Mouse (Mus musculus): ENCODE results near the gene Necap1. TPM values are rescaled to one million over a fixed set of nuclear protein-coding genes. Genes with fewer than 3 reads are reported as not detected.

The Necap1 gene
- total and polyA plus RNA-seq, 2 experiments, result 18.8 to 22.1 TPM

GRCm38 (mm10) chr6:122834365-122834764 is 39.9 kb upstream of the Necap1 start:
- TF ChIP-seq POLR2A (IDR thresholded peaks at IDR 0.05; ENCODE audit: extremely low read depth, insufficient read depth, low read length) (no peak), CTCF (IDR thresholded peaks at IDR 0.05; ENCODE audit: low read depth, low read length) (peak; percentile 66)
- Histone ChIP-seq H3K36me3 (ENCODE audit: control insufficient read depth, insufficient read depth, low read length) (peaks cover 37% of the 10 kb centered on the region), H3K4me1 (ENCODE audit: control insufficient read depth, insufficient read depth, low read length) (no peaks in the 10 kb centered on the region), H3K9ac (ENCODE audit: low read depth, low read length) (no peak overlapping the region), H3K27me3 (ENCODE audit: control insufficient read depth, insufficient read depth, low read length) (no peaks in the 10 kb centered on the region), H3K27ac (replicated peaks; ENCODE audit: insufficient read depth, low read depth, low read length) (no peak overlapping the region), H3K79me2 (ENCODE audit: control insufficient read depth, insufficient read depth, low read length) (no peaks in the 10 kb centered on the region), H3K4me3 (ENCODE audit: insufficient read depth, low read depth, low read length) (no peak overlapping the region)
- DNase-seq (ENCODE audit: extremely low read depth, low read depth, low spot score), result no peak
- 78% methylated on average over 4 of the region's 4 CpGs for WGBS

- Histone ChIP-seq H3K79me2 (ENCODE audit: control insufficient read depth, insufficient read depth, low read length) (no peaks in the 10 kb centered on the region), H3K4me1 (ENCODE audit: control insufficient read depth, insufficient read depth, low read length) (no peaks in the 10 kb centered on the region), H3K27me3 (ENCODE audit: control insufficient read depth, insufficient read depth, low read length) (no peaks in the 10 kb centered on the region), H3K4me3 (ENCODE audit: insufficient read depth, low read depth, low read length) (no peak overlapping the region), H3K36me3 (ENCODE audit: control insufficient read depth, insufficient read depth, low read length) (peaks cover 49% of the 10 kb centered on the region), H3K27ac (replicated peaks; ENCODE audit: insufficient read depth, low read depth, low read length) (no peak overlapping the region), H3K9ac (ENCODE audit: low read depth, low read length) (no peak overlapping the region)
- TF ChIP-seq POLR2A (IDR thresholded peaks at IDR 0.05; ENCODE audit: extremely low read depth, insufficient read depth, low read length) (no peak), CTCF (IDR thresholded peaks at IDR 0.05; ENCODE audit: low read depth, low read length) (no peak; the same call in 1 of the 2 replicates)
- 97% methylated on average over 3 of the region's 3 CpGs for WGBS
- no peak for DNase-seq (ENCODE audit: extremely low read depth, low read depth, low spot score)
Measured at GRCm38 (mm10) chr6:122836974-122837373, 37.3 kb upstream of the Necap1 start.

- Histone ChIP-seq H3K36me3 (ENCODE audit: control insufficient read depth, insufficient read depth, low read length) (peaks cover 49% of the 10 kb centered on the region), H3K27me3 (ENCODE audit: control insufficient read depth, insufficient read depth, low read length) (no peaks in the 10 kb centered on the region), H3K27ac (replicated peaks; ENCODE audit: insufficient read depth, low read depth, low read length) (no peak overlapping the region), H3K9ac (ENCODE audit: low read depth, low read length) (no peak overlapping the region), H3K4me3 (ENCODE audit: insufficient read depth, low read depth, low read length) (no peak overlapping the region), H3K4me1 (ENCODE audit: control insufficient read depth, insufficient read depth, low read length) (no peaks in the 10 kb centered on the region), H3K79me2 (ENCODE audit: control insufficient read depth, insufficient read depth, low read length) (no peaks in the 10 kb centered on the region)
- 96% methylated on average over 5 of the region's 5 CpGs for WGBS
- TF ChIP-seq POLR2A (IDR thresholded peaks at IDR 0.05; ENCODE audit: extremely low read depth, insufficient read depth, low read length) (no peak), CTCF (IDR thresholded peaks at IDR 0.05; ENCODE audit: low read depth, low read length) (no peak)
- no peak for DNase-seq (ENCODE audit: extremely low read depth, low read depth, low spot score)
Measured at GRCm38 (mm10) chr6:122837539-122837938, 36.7 kb upstream of the Necap1 start.

GRCm38 (mm10) chr6:122843759-122844158 is 30.5 kb upstream of the Necap1 start:
- H3K9ac ChIP-seq (ENCODE audit: low read depth, low read length), result no peak overlapping the region
- peaks cover 33% of the 10 kb centered on the region for H3K36me3 ChIP-seq (ENCODE audit: control insufficient read depth, insufficient read depth, low read length)
- no peaks in the 10 kb centered on the region for H3K27me3 ChIP-seq (ENCODE audit: control insufficient read depth, insufficient read depth, low read length)
- 91% methylated on average over 6 of the region's 6 CpGs for WGBS
- no peaks in the 10 kb centered on the region for H3K79me2 ChIP-seq (ENCODE audit: control insufficient read depth, insufficient read depth, low read length)
- no peak for DNase-seq (ENCODE audit: extremely low read depth, low read depth, low spot score)
- H3K4me1 ChIP-seq (ENCODE audit: control insufficient read depth, insufficient read depth, low read length), result no peaks in the 10 kb centered on the region
- TF ChIP-seq POLR2A (IDR thresholded peaks at IDR 0.05; ENCODE audit: extremely low read depth, insufficient read depth, low read length) (no peak), CTCF (IDR thresholded peaks at IDR 0.05; ENCODE audit: low read depth, low read length) (no peak)
- H3K27ac ChIP-seq (replicated peaks; ENCODE audit: insufficient read depth, low read depth, low read length), result no peak overlapping the region
- H3K4me3 ChIP-seq (ENCODE audit: insufficient read depth, low read depth, low read length), result no peak overlapping the region

DNA sequence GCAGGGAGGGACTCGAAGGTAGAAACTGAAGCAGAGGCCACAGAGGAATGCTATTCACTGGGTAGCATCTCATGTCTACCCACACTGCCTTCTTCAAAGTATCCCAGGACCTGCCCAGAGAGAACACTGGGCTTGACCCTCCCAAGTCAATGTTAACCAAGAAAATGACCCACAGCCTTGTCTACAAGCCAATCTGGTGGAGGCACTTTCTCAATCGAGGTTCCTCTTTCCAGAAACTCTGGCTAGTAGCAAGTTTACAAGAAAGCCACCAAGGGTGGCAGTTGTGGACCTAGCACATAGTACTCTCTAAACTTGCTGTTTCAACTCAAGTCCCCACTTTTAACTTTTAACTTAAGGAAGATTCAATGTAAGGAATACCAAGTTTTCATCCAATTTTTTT is 21.6 kb upstream of the Necap1 start:
- Histone ChIP-seq H3K79me2 (ENCODE audit: control insufficient read depth, insufficient read depth, low read length) (no peaks in the 10 kb centered on the region), H3K27ac (replicated peaks; ENCODE audit: insufficient read depth, low read depth, low read length) (no peak overlapping the region)

DNA sequence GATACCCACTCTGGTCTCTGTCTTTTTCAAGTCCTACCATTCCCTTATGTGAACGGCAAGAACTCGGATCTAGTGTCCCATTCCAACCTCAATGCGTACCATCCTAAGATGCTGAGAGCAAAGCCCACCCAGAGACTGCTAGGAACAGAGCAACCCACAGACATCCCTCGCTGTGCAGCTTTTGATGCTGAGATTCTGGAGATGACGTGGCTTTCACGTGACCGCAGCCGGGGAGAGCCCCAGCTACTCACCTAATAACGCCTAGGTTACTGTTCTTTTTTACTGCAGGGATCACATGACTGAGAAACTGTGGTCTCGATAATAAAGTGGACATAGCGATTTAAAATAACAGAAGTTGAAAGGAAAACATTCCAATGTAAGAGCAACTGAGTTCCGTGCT is 19.7 kb upstream of the Necap1 start:
- no peaks in the 10 kb centered on the region for H3K4me1 ChIP-seq (ENCODE audit: control insufficient read depth, insufficient read depth, low read length)
- DNase-seq (ENCODE audit: extremely low read depth, low read depth, low spot score), result no peak
- H3K4me3 ChIP-seq (ENCODE audit: insufficient read depth, low read depth, low read length), result no peak overlapping the region; the same call in 1 of the 2 replicates
- TF ChIP-seq POLR2A (IDR thresholded peaks at IDR 0.05; ENCODE audit: extremely low read depth, insufficient read depth, low read length) (no peak), CTCF (IDR thresholded peaks at IDR 0.05; ENCODE audit: low read depth, low read length) (no peak)
- H3K27me3 ChIP-seq (ENCODE audit: control insufficient read depth, insufficient read depth, low read length), result no peaks in the 10 kb centered on the region
- no peaks in the 10 kb centered on the region for H3K36me3 ChIP-seq (ENCODE audit: control insufficient read depth, insufficient read depth, low read length)
- no peak overlapping the region; the same call in 1 of the 2 replicates for H3K27ac ChIP-seq (replicated peaks; ENCODE audit: insufficient read depth, low read depth, low read length)
- 81% methylated on average over 12 of the region's 12 CpGs for WGBS
- H3K79me2 ChIP-seq (ENCODE audit: control insufficient read depth, insufficient read depth, low read length), result no peaks in the 10 kb centered on the region
- H3K9ac ChIP-seq (ENCODE audit: low read depth, low read length), result no peak overlapping the region

More for the DNA sequence above, 21.6 kb upstream of the Necap1 start:
- H3K27me3 ChIP-seq (ENCODE audit: control insufficient read depth, insufficient read depth, low read length), result no peaks in the 10 kb centered on the region
- no peaks in the 10 kb centered on the region for H3K4me1 ChIP-seq (ENCODE audit: control insufficient read depth, insufficient read depth, low read length)
- 59% methylated on average over 2 of the region's 2 CpGs for WGBS
- TF ChIP-seq POLR2A (IDR thresholded peaks at IDR 0.05; ENCODE audit: extremely low read depth, insufficient read depth, low read length) (no peak), CTCF (IDR thresholded peaks at IDR 0.05; ENCODE audit: low read depth, low read length) (no peak)
- no peak for DNase-seq (ENCODE audit: extremely low read depth, low read depth, low spot score)
- no peaks in the 10 kb centered on the region for H3K36me3 ChIP-seq (ENCODE audit: control insufficient read depth, insufficient read depth, low read length)
- no peak overlapping the region for H3K4me3 ChIP-seq (ENCODE audit: insufficient read depth, low read depth, low read length)
- no peak overlapping the region for H3K9ac ChIP-seq (ENCODE audit: low read depth, low read length)

All from liver, adult 2 months (tissue).